Mouse (Mus musculus) small intestine, adult 2 months (tissue): Measurements from ENCODE around the gene Snap91.

Source experiments
- CTCF ChIP-seq: fragments of 200-500 bp; IDR thresholded peaks from 2 replicates; pipeline ENCODE4 v1.5.1; 2012; ENCODE audit warnings: low read depth, mild to moderate bottlenecking, control low read depth, inconsistent platforms, low read length, moderate library complexity, mixed read lengths; ENCODE audit not compliant: insufficient replicate concordance, insufficient read length; ENCODE audit errors: extremely low read depth
- POLR2A ChIP-seq: fragments of 200-500 bp; IDR thresholded peaks from 2 replicates; pipeline ENCODE4 v1.6.1; 2012; ENCODE audit warnings: low read depth, mild to moderate bottlenecking, control low read depth, inconsistent platforms, low read length, moderate library complexity

- TF ChIP-seq CTCF (no peak), POLR2A (no peak)
Measured at GRCm38 (mm10) chr9:86926519-86926918, 46.1 kb upstream of the Snap91 start.
